Mouse (Mus musculus) bone marrow, adult 2 months (tissue): ENCODE measurements at regions not wholly inside any gene's neighbourhood (a gene's known extent, or its start where the extent isn't known, plus 50 kb on each side); places are given as distances from the start of the nearest gene placed in this dataset.

ENCODE experiments used
- CTCF ChIP-seq: fragments of 200-500 bp; IDR thresholded peaks from 2 replicates; pipeline ENCODE4 v1.5.1; 2011; ENCODE audit warnings: low read length, control low read depth; ENCODE audit not compliant: control insufficient read depth, insufficient read depth
- POLR2A ChIP-seq: fragments of 200-500 bp; IDR thresholded peaks from 2 replicates; pipeline ENCODE4 v1.6.1; 2011; ENCODE audit warnings: low read depth, mild to moderate bottlenecking, control low read depth, low read length, borderline replicate concordance; ENCODE audit not compliant: control insufficient read depth

- TF ChIP-seq CTCF (no peak), POLR2A (no peak)
Observed at GRCm38 (mm10) chr4:93412695-93413094, 77.4 kb upstream of the Tusc1 start.
